Mouse (Mus musculus): ENCODE data around the gene Camk2d. TPM values are rescaled to one million over a fixed set of nuclear protein-coding genes. Genes with fewer than 3 reads are reported as not detected.

Gene Camk2d
- total and polyA plus RNA-seq, 3 experiments: 66.1 to 80.4 (median 77.3) TPM

- TF ChIP-seq JUN (IDR thresholded peaks at IDR 0.05; ENCODE audit: insufficient read depth, low read depth, low read length): no peak
- no peak for TF ChIP-seq NRF1 (IDR thresholded peaks at IDR 0.05; ENCODE audit: low read depth, low read length)
- no peak for TF ChIP-seq MAX (IDR thresholded peaks at IDR 0.05; ENCODE audit: low read length)
- TF ChIP-seq POLR2AphosphoS2 (IDR thresholded peaks at IDR 0.05; ENCODE audit: low read depth, low read length): no peak
- TF ChIP-seq IRF4 (IDR thresholded peaks at IDR 0.05; ENCODE audit: low read depth, low read length): no peak
- TF ChIP-seq MAZ (IDR thresholded peaks at IDR 0.05; ENCODE audit: low read depth, low read length): no peak
- TF ChIP-seq MYC (IDR thresholded peaks at IDR 0.05; ENCODE audit: low read depth, low read length): no peak
- no peak for TF ChIP-seq GABPA (IDR thresholded peaks at IDR 0.05; ENCODE audit: insufficient replicate concordance, low read depth, low read length)
- TF ChIP-seq RCOR1 (conservative IDR thresholded peaks at IDR 0.05; ENCODE audit: low read depth, low read length): no peak
- no peak for TF ChIP-seq HCFC1 (IDR thresholded peaks at IDR 0.05; ENCODE audit: low read depth, low read length)
- TF ChIP-seq ZC3H11A (IDR thresholded peaks at IDR 0.05; ENCODE audit: low read depth, low read length): no peak
- no peak for TF ChIP-seq USF1 (IDR thresholded peaks at IDR 0.05; ENCODE audit: low read depth, low read length)
- TF ChIP-seq PAX5 (IDR thresholded peaks at IDR 0.05; ENCODE audit: low read length): no peak
- Histone ChIP-seq H3K36me3 (replicated peaks in 1 of 2; ENCODE audit: control insufficient read depth in 1 of 2, insufficient read depth in 1 of 2, low read length in 1 of 2) (no peaks in the 10 kb centered on the region), H3K79me2 (replicated peaks; ENCODE audit: control insufficient read depth, extremely low read depth, insufficient read depth, poor library complexity, severe bottlenecking) (no peaks in the 10 kb centered on the region), H3K27me3 (replicated peaks) (no peaks in the 10 kb centered on the region), H3K4me2 (ENCODE audit: insufficient read depth, low read depth, poor library complexity, severe bottlenecking) (no peak overlapping the region), H3K4me3 (replicated peaks in 1 of 3; ENCODE audit: low read depth in 2 of 3, low read length in 2 of 3, poor library complexity in 1 of 3) (no peak overlapping the region), H3K4me1 (ENCODE audit: control insufficient read depth in 1 of 2, insufficient read depth in 2 of 2) (peaks cover 0 to 3% of the 10 kb centered on the region in 2 experiments; a peak in 1 of 4 replicates), H3K27ac (ENCODE audit: insufficient read depth, low read depth) (no peak overlapping the region), H3K9me3 (replicated peaks; ENCODE audit: low read length) (no peaks in the 10 kb centered on the region), H3K9ac (ENCODE audit: insufficient read depth, low read depth) (no peak overlapping the region)
- dilution Hi-C loops (cut with MboI; ENCODE audit: extremely low pct_ligation_motif_present, extremely low pct_unique_long_range_greater_than_20kb, low sequenced_read_pairs) (no loop called here), in situ Hi-C loops (cut with MboI; ENCODE audit: low pct_ligation_motif_present, low pct_unique_long_range_greater_than_20kb, low sequenced_read_pairs) (loop anchor here (10.0 kb wide), 1 partner anchor 322 kb away; no protein-coding TSS in a partner anchor)
- no peak for DNase-seq (ENCODE audit: extremely low read depth)
These were observed 23.2 kb upstream of the Camk2d start for GRCm38 (mm10) chr3:126572915-126573314.

- Histone ChIP-seq H3K27ac (ENCODE audit: insufficient read depth, low read depth) (no peak overlapping the region), H3K36me3 (replicated peaks in 1 of 2; ENCODE audit: control insufficient read depth in 1 of 2, insufficient read depth in 1 of 2, low read length in 1 of 2) (no peaks in the 10 kb centered on the region), H3K9ac (ENCODE audit: insufficient read depth, low read depth) (no peak overlapping the region), H3K4me2 (ENCODE audit: insufficient read depth, low read depth, poor library complexity, severe bottlenecking) (no peak overlapping the region), H3K4me3 (replicated peaks in 1 of 3; ENCODE audit: low read depth in 2 of 3, low read length in 2 of 3, poor library complexity in 1 of 3) (no peak overlapping the region), H3K9me3 (replicated peaks; ENCODE audit: low read length) (no peaks in the 10 kb centered on the region), H3K4me1 (ENCODE audit: control insufficient read depth in 1 of 2, insufficient read depth in 2 of 2) (peaks cover 0 to 3% of the 10 kb centered on the region in 2 experiments; a peak in 1 of 4 replicates), H3K79me2 (replicated peaks; ENCODE audit: control insufficient read depth, extremely low read depth, insufficient read depth, poor library complexity, severe bottlenecking) (no peaks in the 10 kb centered on the region), H3K27me3 (replicated peaks) (no peaks in the 10 kb centered on the region)
- dilution Hi-C loops (cut with MboI; ENCODE audit: extremely low pct_ligation_motif_present, extremely low pct_unique_long_range_greater_than_20kb, low sequenced_read_pairs) (no loop called here), in situ Hi-C loops (cut with MboI; ENCODE audit: low pct_ligation_motif_present, low pct_unique_long_range_greater_than_20kb, low sequenced_read_pairs) (loop anchor here (10.0 kb wide), 1 partner anchor 319 kb away; no protein-coding TSS in a partner anchor)
- peak; percentile 58; the same call in 1 of the 2 replicates for TF ChIP-seq ELF1 (IDR thresholded peaks at IDR 0.05; ENCODE audit: low read depth, low read length)
- peak; percentile 92 for TF ChIP-seq ZC3H11A (IDR thresholded peaks at IDR 0.05; ENCODE audit: low read depth, low read length)
- no peak for TF ChIP-seq SIN3A (IDR thresholded peaks at IDR 0.05; ENCODE audit: low read length)
- TF ChIP-seq MXI1 (IDR thresholded peaks at IDR 0.05; ENCODE audit: low read depth, low read length): no peak
- 0 out of 2 replicates have a peak, but pooled peaks have one; percentile 7 for TF ChIP-seq BHLHE40 (IDR thresholded peaks at IDR 0.05; ENCODE audit: low read depth, low read length)
- peak; percentile 15; the same call in 1 of the 2 replicates for TF ChIP-seq IRF4 (IDR thresholded peaks at IDR 0.05; ENCODE audit: low read depth, low read length)
- no peak for TF ChIP-seq ZKSCAN1 (IDR thresholded peaks at IDR 0.05; ENCODE audit: borderline replicate concordance, low read depth, low read length)
- TF ChIP-seq CTCF (conservative IDR thresholded peaks at IDR 0.05 in 1 of 2, IDR thresholded peaks at IDR 0.05 in 1 of 2; ENCODE audit: low read depth in 2 of 2, low read length in 2 of 2): peak; percentile 38 to 90; a peak in 3 of 4 replicates
- TF ChIP-seq SMC3 (IDR thresholded peaks at IDR 0.05; ENCODE audit: low read depth, low read length): peak; percentile 93
- TF ChIP-seq RAD21 (IDR thresholded peaks at IDR 0.05; ENCODE audit: low read depth, low read length): peak; percentile 97
- peak; percentile 57 for DNase-seq (ENCODE audit: extremely low read depth)
These were observed 20.2 kb upstream of the Camk2d start for GRCm38 (mm10) chr3:126575927-126576326.

Data from CH12.LX (cell line).